Mouse (Mus musculus) erythroblast, embryonic 14.5 days (primary cell): ENCODE measurements around the gene Gm20877. TPM values are rescaled to one million over a fixed set of nuclear protein-coding genes. Genes with fewer than 3 reads are reported as not detected.
"Not testable (repeated sequence)": the region's sequence is repeated elsewhere in the genome, so short reads cannot be mapped to it uniquely, and the experiment has no call there.

Experiments
- H3K27me3 ChIP-seq: 2 replicates; pipeline ENCODE4 v1.6.1; 2012; ENCODE audit warnings: inconsistent platforms; ENCODE audit not compliant: control insufficient read depth
- H3K36me3 ChIP-seq: 2 replicates; pipeline ENCODE4 v1.6.1; 2012; ENCODE audit warnings: mild to moderate bottlenecking, inconsistent platforms; ENCODE audit not compliant: control insufficient read depth
- H3K4me1 ChIP-seq: 2 replicates; pipeline ENCODE4 v1.6.1; 2012; ENCODE audit warnings: inconsistent platforms; ENCODE audit not compliant: control insufficient read depth
- H3K4me3 ChIP-seq: replicated peaks from 2 replicates; pipeline ENCODE3; 2012; ENCODE audit warnings: moderate library complexity, mild to moderate bottlenecking, inconsistent platforms
- H3K9me3 ChIP-seq: 2 replicates; pipeline ENCODE4 v1.6.1; 2012; ENCODE audit warnings: low read length, inconsistent platforms, mixed read lengths; ENCODE audit not compliant: control insufficient read depth
- polyA plus RNA-seq: library from polyadenylated mRNA; stranded (reverse); fragments of >175 nt; gene quantifications from 2 replicates; pipeline ENCODE4 v1.2.3, GENCODE M21; 2012

Gm20877 gene
- not detected in 2 replicates for polyA plus RNA-seq

GRCm38 (mm10) chrY:17093573-17093972, at the start of gene Gm20877:
Gene Gm20877 (plus strand): TSS chrY:17093873.
- H3K27me3 ChIP-seq, H3K4me3 ChIP-seq, H3K9me3 ChIP-seq, H3K36me3 ChIP-seq, H3K4me1 ChIP-seq: not testable (repeated sequence)
